Mouse (Mus musculus): Measurements from ENCODE around the gene Lrch1.
A peak's percentile ranks its signal among the peaks of the same experiment; 100 is the strongest.

Lrch1 gene

DNA sequence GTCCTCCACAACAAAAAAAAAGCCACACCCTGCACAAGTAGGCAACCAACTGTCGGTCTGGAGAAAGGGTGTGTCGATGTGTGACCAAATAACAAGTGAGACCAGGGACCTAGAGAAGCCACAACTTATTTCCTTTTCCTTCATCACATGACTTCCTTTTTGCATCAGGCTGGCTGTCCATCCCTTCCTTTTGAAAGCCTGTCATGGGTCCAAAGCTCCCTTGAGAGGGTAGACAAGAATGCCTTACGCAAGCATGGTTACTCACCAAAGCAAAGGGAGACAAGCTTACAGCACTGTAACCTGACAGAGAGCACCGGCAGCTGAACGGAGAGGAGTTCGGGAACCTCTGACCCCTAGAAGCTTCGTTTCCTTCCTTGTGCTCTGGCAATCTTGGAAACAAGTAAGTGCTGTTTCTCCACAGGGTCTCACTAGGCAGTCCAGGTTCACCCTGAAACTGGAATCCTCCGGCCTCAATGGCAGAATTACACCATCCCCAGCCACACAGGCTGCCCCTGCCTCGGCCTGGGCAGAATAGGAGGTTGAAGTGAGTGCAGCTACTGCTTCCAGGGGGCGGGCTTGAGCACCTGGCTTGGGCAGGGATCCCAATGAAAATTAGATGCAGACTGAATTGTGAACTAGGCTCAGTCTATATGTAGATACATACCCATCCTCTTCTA lies 150.2 kb downstream of the Lrch1 start:
- no peak for DNase-seq

DNA sequence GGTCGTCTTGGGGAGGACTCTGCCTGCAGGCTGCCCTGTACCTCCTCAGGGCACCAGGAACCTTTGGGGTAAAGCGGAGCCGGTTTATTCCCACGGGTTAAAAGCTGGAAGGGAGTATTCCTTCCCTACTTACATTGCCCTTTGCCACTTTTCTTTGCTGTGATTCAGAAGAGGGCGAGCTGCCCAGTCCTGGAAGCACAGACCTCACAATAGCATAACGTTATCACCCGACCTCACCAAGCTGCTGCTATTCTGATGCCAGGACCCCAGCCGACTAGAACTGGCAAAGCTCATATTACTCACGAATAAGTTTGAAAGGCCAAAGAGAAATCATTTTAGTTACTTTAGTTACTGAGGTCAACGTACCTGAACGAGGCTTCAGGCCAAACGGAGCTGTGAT lies 152.7 kb downstream of the Lrch1 start:
- no peak for DNase-seq

DNA sequence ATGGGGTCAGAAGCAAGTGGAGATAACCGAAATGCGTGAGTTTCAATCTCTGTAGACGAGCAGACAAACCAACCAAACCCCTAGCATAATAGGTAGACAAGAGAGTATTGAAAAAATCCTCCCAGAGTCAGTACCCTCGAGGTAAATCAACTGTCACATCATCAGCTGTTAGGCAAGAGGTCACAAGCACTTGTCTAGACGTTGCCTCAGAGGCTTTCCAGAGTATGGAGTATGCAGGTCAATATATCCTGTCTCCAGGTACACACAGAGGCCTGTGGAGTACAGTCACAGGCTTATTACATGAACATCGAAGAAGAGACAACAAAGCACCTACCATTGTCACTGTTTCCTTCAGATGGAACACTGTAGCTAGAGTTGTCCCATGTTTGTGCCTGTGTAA lies 154.9 kb downstream of the Lrch1 start:
- no peak for DNase-seq

DNA sequence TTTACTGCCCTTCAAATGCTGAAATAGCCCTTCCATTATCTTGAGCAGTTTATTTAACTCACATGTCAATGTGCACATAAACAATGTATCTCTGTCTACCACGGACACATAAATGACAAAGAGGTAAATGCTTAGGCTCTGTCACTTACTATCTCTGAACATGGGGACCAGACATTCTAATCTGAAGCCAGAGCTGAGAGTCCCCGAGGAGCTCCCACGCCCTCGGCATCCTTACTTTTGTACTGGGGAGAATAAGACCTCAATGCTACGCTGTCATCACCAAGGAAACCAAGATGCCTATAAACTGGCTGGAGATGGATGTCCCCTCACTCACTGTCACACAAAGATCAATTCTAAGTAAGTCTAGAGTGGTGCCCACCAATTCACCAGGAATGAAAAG lies 157.1 kb downstream of the Lrch1 start:
- no peak for DNase-seq

DNA sequence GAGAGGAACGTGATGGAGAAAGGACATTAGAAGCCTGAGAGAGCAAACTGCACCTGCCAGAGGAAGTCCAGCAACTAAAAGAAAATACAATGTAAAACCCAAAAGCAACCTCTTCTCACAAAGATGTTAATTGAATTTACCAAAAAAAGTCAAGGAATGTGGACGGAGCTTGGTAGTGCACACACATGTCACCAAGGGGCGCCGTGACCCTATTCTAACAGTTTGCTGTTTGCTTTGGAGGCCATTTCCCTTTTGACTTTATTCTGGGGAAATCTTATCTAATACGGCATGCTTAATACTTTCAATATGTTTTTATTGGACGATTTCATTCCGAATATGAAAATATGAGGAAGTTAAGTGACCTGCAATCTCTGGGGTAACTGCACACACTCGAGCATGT lies 158.9 kb downstream of the Lrch1 start:
- no peak for DNase-seq

DNA sequence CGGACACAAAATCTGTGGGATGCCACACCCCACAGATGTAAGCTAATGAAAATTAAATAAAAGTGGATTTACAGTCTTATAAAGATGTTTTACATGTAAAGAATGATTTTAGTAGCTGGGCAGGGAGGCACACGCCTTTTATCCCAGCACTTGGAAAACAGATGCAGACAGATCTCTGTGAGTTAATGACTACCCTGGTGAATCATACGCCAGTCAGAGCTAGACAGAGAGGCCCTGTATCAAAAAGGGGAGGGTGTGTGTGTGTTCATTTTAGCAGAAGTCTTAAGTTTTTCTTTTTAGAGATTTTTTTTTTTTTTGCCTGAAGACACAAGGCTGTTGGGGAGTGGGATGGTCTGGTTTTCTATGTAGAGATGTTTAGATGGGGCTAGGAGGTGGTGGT lies 160.0 kb downstream of the Lrch1 start:
- no peak for DNase-seq

DNA sequence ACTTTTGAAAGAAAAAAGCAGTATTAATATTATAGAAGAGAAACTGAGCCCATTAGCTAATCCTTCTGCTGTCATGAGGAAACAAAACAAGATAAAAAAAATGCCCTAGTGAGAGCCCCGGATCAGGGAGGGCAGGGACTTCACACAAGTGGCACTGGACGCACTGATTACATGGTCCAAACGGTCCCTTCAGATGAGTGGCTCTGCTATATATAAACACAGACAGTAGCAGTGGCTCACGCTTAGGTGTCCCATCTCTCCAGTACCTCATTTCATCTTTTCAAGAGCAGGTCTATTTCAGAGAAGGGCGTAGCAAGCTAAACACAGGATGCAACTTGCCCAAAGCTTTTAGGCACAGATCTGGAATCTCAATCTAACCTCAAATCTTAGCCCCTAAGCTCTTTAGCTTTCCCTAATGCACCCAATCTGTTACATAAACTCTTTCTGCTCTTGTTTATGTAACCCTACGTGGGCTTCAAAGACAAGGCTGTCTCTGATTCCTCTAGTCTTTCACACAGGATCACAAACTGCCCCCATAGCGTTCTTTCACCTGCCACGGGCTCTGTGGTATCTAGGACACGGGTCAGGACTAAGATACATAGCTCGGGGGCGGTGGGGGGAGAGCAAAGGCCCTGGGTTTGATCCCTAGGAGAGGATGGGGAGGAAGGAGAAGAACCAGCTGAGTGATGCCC lies 163.3 kb downstream of the Lrch1 start:
- DNase-seq = no peak

DNA sequence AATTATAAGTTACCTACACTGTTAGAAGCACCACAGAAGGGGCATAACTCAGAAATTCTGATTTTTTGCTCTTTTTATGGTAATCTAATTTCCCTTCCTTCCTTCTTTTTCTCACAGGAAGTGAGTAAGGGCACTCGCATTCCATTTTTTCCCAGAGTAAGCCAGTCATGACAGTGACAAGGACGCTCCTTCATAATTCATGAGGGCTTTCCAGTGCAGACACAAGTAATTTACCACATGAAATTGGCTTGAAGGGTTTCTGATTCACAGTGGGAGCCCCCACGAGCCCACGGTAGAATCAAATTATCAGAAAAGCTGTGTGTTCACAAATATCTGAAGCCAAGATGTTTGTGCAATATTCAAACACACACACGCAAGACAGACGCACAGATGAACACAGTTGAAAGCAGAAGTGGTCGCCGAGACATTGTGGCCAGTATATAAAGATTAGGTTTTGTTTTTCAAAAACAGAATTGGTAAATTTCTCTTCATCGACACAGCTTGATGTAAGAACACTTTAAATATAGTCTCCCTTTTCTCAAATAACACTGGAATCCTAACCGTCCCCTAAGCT lies 173.5 kb downstream of the Lrch1 start:
- no peak for DNase-seq

DNA sequence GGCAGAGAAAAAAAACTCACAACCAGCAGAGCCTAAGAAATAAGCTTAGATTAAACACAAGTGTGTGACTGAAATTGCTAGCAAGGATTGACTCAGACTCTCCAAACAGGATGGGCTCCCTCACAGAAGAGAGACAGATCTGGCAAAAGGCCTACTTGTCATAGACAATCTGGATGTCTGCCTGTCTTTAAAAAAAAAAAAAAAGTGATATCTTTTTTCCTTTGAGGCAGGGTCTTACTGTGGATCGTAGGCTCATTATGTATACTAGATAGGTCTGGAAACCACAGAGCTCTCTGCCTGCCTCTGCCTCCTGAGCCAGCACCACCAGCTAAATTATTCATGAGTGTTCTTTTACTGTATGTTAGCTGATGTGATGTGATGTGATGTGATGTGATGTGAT lies 179.8 kb downstream of the Lrch1 start:
- DNase-seq = no peak

DNA sequence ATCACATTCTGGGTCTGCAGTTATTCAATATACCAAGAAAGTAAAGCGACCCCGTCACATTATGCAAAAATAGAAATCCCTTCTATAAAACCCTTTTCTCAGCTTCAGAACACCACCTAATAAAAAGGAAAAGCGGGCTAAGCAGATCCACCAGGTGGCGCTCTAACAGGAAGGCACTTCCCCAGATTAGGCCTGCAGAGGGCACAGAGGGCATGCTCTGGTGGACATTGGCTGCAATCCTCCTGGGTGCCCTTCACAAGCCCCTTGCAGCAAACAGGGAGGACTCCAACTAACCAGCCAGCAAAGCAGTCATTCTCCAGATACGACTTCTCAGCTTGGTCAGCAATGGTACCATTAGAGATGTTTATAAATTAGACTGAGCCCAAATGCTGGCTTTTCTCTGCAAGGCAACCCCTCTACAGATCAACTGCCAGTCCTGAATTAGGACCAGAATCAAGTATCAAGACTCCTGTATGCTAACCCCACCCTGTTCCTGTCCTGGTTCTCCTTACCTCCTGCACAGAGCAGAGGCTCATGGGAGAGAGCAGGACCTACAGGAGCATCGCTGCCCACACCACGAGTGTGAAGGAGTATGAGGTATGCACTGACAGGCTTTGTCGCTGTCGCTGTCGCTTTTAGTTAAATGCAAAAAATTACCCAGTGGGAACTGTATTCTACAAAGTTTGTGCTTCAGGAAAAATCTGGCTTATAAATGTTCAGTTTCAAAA lies 183.3 kb downstream of the Lrch1 start:
- peak; percentile 81 for DNase-seq

DNA sequence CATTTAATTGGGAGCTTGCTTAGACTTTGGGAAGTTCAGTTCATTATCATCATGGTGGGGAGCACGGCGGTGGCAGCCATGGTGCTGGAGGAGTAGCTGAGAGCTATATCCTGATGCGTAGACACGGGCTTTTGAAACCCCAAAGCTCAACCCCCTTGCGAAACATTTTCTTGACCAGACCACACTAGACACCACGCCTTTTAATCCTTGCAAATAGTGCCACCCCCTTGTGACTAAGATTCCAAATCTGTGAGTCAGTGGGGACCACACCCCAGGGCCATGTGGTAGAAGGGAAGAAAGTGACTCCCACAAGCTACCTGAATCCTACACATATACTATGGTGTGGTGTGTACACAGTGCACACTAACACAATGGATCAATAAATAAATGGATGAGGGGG lies 210.8 kb downstream of the Lrch1 start:
- no peak for DNase-seq

DNA sequence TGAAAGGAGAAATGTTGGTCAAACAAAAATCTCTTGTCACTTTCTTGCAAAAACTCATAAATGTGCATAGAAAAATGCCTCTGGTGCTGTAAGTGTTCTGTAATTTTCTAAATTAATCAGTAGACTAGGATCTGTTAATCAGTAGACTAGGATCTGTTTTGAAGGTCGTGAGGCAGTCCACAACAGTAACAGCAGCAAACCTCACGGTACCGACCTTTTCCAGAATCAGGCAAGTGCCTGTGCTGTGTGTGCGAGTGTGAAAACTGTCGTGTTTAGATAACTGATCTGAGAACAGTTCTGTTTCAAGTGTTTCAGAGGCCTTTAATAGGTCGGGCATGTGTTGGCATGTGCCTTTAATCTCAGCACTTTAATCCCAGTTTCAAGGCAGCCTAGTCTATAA lies 212.2 kb downstream of the Lrch1 start:
- DNase-seq = no peak

DNA sequence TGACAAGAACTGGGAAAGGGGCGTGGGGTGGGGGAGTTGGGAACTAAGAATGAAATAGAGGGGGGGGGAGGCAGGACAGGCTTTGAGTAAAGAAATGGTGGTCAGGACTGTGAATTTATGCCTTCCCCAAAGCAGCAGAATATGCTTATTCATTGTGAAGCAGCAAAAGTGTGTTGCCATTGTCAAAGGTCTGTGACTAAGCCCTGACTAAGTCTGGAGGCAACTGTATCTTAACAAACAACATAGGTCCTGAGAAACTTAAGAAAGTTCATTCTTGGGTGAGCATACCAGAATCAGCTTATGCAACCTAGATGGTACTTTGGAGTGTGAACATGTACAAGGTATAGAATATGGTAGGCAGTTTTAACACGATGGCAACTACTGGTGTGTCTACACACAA lies 214.3 kb downstream of the Lrch1 start:
- DNase-seq = no peak

DNA sequence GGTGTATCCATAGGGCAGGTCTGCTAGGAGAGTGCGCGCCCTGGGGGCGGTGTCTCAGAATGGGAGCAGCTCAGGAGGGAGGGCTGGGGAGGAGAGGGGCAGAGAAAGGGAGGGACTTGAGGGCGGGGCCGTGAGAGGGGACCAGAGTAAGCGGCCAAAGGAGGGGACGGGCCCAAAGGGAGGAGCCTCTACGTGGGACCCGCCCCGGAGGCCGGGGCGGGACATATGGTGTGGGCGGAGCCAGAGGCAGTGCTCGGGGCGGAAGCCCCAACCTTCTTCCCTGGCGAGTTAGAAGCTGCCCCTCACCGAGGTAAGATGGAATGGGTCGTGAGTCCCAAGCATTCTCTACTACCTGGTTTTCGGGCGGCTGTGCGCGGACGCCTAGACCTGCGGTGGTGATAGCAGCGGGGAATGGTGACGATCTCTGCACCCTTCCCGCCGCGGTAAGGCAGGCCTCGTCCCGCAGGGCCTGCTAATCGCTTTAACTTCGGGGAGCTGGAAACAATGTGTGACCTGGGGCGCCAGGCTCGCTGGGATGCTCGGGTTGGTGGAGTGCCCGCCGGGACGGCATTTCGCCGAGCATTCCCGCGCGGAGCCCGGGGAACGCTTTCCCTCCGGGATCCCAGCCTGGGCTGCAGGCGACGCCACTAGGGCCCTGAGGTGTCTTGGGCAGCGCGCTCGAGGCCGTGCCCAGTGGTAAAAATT lies 215.4 kb downstream of the Lrch1 start, which contains the start of gene Esd:
TSS of gene Esd (plus strand) at position 219 of the 705 bp plus-strand sequence.
- DNase-seq = peak; percentile 74

DNA sequence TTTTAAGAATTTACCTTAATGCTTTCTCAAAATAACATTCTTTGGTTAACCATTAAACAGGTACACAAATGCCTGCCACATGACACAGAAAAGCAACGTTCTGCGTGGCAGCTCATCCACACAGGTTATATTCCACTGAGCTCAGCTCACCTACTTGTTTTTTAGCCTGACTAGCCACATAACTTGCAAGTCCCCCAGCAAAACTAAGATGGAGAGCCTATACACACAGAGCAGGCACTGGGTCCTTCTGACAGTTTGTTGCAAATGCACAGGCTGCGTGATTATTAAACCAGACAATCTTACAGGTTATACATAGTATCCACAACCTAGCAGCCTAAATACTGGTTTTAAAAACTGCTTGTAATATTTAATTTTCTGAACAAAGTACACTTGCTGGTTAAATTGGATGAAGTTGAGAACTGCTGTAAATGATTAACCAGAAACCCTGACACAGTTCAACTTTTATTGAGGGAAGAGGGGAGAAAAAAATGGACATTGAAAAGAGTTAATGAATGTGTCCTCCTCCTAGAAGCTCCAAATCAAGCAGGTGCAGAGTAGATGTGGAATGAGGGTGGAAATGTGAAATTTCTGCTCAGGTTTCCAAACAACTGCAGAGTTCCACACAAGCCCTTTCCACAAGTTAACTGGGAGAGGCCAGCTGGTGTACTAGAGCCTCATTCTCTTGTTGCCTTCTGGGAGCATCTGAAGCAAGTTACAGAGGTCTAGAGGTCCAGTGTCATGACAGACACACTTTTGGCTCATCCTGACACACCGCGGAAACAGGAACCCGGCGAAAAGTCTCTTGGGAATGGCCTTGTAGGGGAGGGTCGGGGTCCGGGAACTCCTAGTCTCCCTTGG lies 216.2 kb downstream of the Lrch1 start:
- DNase-seq = no peak

DNA sequence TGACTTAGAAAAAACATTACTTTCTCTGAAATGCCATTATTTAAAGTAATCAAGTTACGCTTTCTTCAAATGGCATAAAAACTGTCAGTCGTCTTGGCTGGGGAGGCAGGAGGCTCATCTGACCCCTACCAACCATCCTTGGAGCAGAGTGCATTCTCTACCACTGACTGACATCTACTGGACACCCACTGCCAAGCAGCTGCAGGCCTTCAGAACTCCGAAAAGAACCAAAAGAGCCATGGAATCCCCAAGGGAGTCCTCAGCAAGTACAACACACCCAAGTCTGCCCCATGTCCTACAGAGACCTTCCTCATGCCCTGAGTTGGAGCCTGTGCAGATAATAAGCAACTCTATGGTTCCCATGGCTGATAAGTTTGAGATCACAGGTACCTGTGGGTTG lies 224.1 kb downstream of the Lrch1 start:
- DNase-seq = no peak

DNA sequence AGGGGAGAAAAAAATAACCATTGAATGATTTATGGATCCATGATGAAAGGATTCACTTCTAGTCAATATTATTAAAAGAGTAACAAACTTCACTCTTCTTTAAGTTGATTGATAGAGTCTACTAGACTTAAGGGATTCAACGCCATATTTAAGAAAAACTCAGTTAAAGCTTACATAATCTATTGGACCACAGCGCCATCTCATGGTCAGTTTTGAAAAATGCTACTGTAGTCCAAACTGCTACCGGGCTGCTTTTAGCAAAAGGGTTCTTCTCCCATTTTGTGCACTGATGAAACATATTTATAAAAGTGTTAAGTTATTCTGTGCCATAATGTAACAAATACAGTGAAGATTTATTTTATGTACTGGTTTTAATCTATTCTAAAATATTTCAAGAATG lies 238.6 kb downstream of the Lrch1 start:
- DNase-seq = peak; percentile 56

Data from right cerebral cortex, postnatal 4 days (tissue).